Mouse (Mus musculus) forebrain, embryonic 14.5 days (tissue): Measurements from ENCODE around the gene Jade2. TPM values are rescaled to one million over a fixed set of nuclear protein-coding genes. Genes with fewer than 3 reads are reported as not detected.

ENCODE experiments used
- ATAC-seq: fragments of 200-750 bp; cut with Nextera tagmentation; 2 replicates; pipeline ENCODE4 v1.8.0; 2017; ENCODE audit warnings: mild to moderate bottlenecking, moderate library complexity
- DNase-seq: peaks from one replicate; pipeline ENCODE4 v3.0.0-alpha.2; 2015; ENCODE audit warnings: low spot score
- H3K27ac ChIP-seq: fragments of 300-500 bp; sonication (generic); 2 replicates; pipeline ENCODE4 v1.5.1; 2014; ENCODE audit warnings: low read depth, mild to moderate bottlenecking, control low read depth, low read length, moderate library complexity
- H3K27me3 ChIP-seq: fragments of 300-500 bp; sonication (generic); replicated peaks from 2 replicates; pipeline ENCODE4 v1.6.1; 2014; ENCODE audit warnings: low read length, control low read depth, mixed read lengths; ENCODE audit not compliant: control insufficient read depth, insufficient read depth
- H3K36me3 ChIP-seq: fragments of 300-500 bp; sonication (generic); 2 replicates; pipeline ENCODE4 v1.6.1; 2014; ENCODE audit warnings: low read length, control low read depth; ENCODE audit not compliant: control insufficient read depth, insufficient read depth
- H3K4me1 ChIP-seq: fragments of 300-500 bp; sonication (generic); 2 replicates; pipeline ENCODE4 v1.6.1; 2014; ENCODE audit warnings: antibody characterized with exemption, low read length, control low read depth; ENCODE audit not compliant: control insufficient read depth, insufficient read depth
- H3K4me2 ChIP-seq: fragments of 300-500 bp; sonication (generic); 2 replicates; pipeline ENCODE4 v1.6.1; 2014; ENCODE audit warnings: mild to moderate bottlenecking, control low read depth, low read length
- H3K4me3 ChIP-seq: fragments of 300-500 bp; sonication (generic); 2 replicates; pipeline ENCODE4 v1.5.1; 2014; ENCODE audit warnings: low read depth, low read length, control low read depth
- H3K9ac ChIP-seq: fragments of 300-500 bp; sonication (generic); 2 replicates; pipeline ENCODE4 v1.6.1; 2014; ENCODE audit warnings: mild to moderate bottlenecking, low read length, control low read depth, moderate library complexity
- H3K9me3 ChIP-seq: fragments of 300-500 bp; sonication (generic); replicated peaks from 2 replicates; pipeline ENCODE4 v1.6.1; 2016; ENCODE audit warnings: low read length, control low read depth, mixed read lengths; ENCODE audit not compliant: control insufficient read depth
- WGBS: fragments of 180-500 bp; shearing (Covaris S2); extraction: QIAGEN DNeasy Blood & Tissue Kit; methylation state at CpG from one replicate; pipeline ENCODE4 v1.1.7; 2014; 5-methylcytosine and 5-hydroxymethylcytosine counted together
- polyA plus RNA-seq: library from polyadenylated mRNA; unstranded; fragments of >200 nt; fragmentation: Nextera tagmentation; extraction: Ambion mirVana; gene quantifications from 2 replicates; pipeline ENCODE4 v1.2.1, GENCODE M21; 2014

The Jade2 gene
- polyA plus RNA-seq, 1 experiment from 2014 or later, result 0.20 TPM

DNA sequence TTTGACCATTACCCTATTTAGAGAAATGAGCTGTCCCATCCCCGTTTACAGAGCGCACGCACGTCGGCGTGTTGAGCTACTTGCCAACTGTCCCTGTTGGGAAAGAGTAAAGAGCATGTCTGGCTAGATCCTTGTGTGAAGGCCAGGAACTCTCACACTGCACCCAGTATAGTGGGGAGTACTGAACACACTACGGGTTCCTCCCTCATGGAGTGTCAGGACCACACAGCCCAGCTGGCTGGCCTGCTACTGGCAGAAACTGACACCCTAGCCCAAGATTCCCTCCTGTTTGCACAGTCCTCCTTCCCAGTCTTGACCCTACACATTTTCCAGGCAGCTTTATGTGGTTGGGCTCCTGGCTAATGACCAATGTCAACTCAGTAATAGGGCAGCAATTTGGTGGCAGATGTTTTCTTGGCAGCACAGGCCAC lies 5.3 kb downstream of the Jade2 start:
- ATAC-seq, result no peak
- no peak overlapping the region for H3K9ac ChIP-seq
- peaks cover 5% of the 10 kb centered on the region for H3K4me1 ChIP-seq
- no peaks in the 10 kb centered on the region for H3K9me3 ChIP-seq
- H3K36me3 ChIP-seq, result no peaks in the 10 kb centered on the region
- H3K4me2 ChIP-seq, result no peak overlapping the region
- H3K27me3 ChIP-seq, result no peaks in the 10 kb centered on the region
- no peak overlapping the region for H3K27ac ChIP-seq
- no peak for DNase-seq
- no peak overlapping the region for H3K4me3 ChIP-seq
- WGBS, result 89% methylated on average over 7 of the region's 7 CpGs

DNA sequence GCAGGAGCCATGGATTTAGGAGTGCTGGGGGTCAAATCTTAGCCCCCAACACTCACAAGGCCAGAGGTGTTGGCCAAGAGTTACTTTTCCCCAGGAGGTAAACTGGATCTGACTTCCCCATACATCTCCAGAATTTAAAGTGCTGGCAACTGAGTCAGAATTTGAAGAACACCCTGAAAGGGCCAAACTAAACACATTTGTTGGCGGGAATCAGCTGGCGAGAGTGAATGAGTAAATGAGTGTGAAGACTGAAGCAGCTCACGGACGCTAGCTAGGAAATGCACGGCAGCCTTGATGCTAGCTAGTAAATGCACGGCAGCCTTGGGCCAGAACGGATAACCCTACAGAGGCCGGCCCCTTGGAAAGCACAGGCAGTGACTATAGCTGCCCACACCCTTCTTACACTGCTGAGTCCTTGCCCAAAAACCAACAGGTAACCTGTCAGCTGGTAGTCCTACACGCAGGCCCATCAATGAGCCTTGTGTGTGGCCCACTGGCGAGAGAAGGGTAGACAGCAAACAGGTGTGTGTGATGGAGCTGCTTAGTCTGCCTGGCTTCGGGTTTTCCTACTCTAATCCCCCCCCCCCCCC lies 6.6 kb downstream of the Jade2 start:
- H3K4me3 ChIP-seq, result no peak overlapping the region
- no peaks in the 10 kb centered on the region for H3K36me3 ChIP-seq
- ATAC-seq (no peak), DNase-seq (no peak)
- H3K9ac ChIP-seq, result no peak overlapping the region
- no peak overlapping the region for H3K27ac ChIP-seq
- no peak overlapping the region for H3K4me2 ChIP-seq
- no peaks in the 10 kb centered on the region for H3K9me3 ChIP-seq
- H3K27me3 ChIP-seq, result no peaks in the 10 kb centered on the region
- 82% methylated on average over 11 of the region's 11 CpGs for WGBS
- no peaks in the 10 kb centered on the region; the same call in 1 of the 2 replicates for H3K4me1 ChIP-seq

DNA sequence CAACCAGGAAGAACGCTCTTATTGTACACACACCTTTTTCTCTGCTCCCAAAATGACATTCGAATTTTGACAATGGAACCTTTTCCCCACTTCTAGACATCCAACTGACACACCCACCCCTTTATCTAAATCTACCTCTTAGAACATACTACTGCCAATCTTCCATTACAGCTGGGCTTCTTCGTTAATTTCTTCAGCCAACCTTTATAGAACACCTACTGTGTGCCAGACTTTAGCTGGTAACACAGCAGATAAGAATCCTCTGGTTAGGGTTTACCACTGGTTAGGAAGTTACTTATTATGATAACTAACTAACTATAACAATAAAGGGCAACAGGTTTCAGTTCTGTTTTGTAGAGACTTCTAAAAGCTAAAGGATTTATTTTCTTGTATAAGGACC lies 9.1 kb downstream of the Jade2 start:
- ATAC-seq, result no peak
- Histone ChIP-seq H3K4me2 (no peak overlapping the region), H3K36me3 (no peaks in the 10 kb centered on the region), H3K27me3 (no peaks in the 10 kb centered on the region), H3K4me3 (no peak overlapping the region), H3K27ac (no peak overlapping the region), H3K9me3 (no peaks in the 10 kb centered on the region), H3K4me1 (no peaks in the 10 kb centered on the region), H3K9ac (no peak overlapping the region)
- DNase-seq, result no peak
- WGBS, result 75% methylated on average over 3 of the region's 3 CpGs

DNA sequence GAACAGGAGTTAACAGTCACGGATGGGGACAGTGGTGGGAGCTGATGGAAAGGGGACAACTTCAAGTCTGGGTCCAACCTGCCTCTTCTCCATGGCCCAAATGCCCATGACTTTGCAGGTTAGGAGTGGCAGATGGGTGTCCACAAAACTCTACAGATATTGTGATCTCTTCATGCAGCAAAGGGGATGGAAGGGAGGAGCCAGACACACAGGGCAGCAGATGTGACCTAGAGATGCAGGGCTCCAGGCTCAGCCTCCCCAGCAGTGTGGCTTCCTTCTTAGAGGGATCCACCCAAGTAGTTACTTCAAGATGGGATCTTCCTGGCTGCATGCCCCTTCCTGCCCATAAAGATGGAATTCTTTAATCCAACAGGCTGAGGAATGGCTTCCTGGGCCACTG lies 9.6 kb downstream of the Jade2 start:
- Histone ChIP-seq H3K9me3 (no peaks in the 10 kb centered on the region), H3K9ac (no peak overlapping the region), H3K27me3 (no peaks in the 10 kb centered on the region), H3K4me1 (no peaks in the 10 kb centered on the region), H3K36me3 (no peaks in the 10 kb centered on the region), H3K27ac (no peak overlapping the region), H3K4me2 (no peak overlapping the region), H3K4me3 (no peak overlapping the region)
- 85% methylated on average over 1 of the region's 1 CpGs for WGBS
- no peak for DNase-seq
- ATAC-seq, result no peak

DNA sequence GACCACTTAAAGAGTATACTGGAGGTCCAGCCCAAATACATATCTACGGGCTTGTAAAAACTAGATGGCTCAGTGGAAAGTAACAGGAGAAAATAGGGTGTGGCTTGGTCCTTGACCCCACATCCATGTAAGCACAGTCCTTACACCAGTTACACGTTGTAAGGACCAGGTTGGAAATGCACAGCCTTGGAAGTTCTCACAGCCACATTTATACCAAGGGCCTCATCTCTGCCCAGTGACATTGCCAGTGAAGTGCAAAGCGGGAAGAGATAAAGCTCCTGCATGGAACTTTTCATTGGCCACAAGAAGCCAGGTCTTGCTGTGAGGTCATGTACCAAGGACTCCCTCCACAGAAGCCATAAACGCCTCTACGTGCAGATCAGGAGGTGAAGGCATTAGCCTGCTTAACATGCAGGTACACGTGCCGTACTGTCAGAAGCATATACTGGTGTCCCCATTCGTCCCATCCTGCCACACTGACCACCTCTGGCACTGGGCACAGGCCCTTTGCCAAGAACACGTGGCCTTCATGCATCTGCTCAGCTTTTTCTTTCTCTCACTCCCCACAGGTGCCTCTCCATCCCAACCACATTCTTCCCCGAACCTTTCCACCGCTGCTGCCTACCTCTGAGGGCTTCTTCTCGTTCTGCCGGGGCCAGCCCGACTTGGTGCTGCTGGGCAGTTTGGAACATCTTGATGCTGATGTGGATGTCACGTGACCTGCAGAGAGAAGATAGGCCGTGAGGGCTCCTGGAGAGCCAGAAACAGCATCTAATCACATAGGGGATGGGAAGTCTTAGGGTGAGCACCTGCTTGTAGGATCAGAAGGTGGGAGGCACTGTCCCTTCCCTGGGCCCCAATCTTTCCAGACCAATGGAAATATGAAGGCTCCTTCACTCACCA lies 11.2 kb downstream of the Jade2 start:
- ATAC-seq (no peak), DNase-seq (no peak)
- Histone ChIP-seq H3K4me3 (no peak overlapping the region), H3K4me1 (no peaks in the 10 kb centered on the region), H3K36me3 (no peaks in the 10 kb centered on the region), H3K9ac (no peak overlapping the region), H3K9me3 (no peaks in the 10 kb centered on the region), H3K27ac (no peak overlapping the region), H3K27me3 (no peaks in the 10 kb centered on the region), H3K4me2 (no peak overlapping the region)
- 91% methylated on average over 16 of the region's 16 CpGs for WGBS

DNA sequence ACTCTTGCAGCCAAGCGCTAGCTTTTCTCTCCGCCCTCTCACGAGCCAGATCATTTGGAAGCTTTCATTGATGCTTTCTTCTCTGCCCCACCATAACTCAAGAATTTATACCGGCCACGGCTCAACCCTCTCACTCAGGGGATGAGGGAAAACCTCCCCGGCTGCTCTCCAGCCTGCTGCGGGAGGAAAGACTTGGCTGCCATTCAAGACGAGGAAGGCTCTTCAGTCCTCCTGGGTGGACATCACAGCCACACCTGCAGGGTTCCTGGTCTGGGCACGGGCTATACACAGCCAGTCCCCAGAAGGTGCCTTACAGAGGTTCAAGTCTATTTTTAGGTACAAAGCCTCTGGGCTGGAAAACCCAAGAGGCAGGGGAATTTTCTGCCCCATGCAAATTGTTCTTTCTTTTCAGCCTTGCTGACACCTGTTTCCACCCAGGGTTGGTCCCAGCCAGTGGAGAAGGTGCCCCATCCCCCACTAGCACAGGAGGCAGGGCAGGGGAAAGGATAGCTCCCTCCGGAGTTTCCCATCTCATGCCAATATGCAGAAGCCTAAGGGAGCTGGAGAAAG lies 12.8 kb downstream of the Jade2 start:
- no peak for DNase-seq
- Histone ChIP-seq H3K4me1 (no peaks in the 10 kb centered on the region), H3K27me3 (no peaks in the 10 kb centered on the region), H3K4me2 (no peak overlapping the region), H3K9ac (no peak overlapping the region), H3K4me3 (no peak overlapping the region), H3K36me3 (no peaks in the 10 kb centered on the region), H3K27ac (no peak overlapping the region), H3K9me3 (no peaks in the 10 kb centered on the region)
- no peak for ATAC-seq
- 69% methylated on average over 10 of the region's 10 CpGs for WGBS

DNA sequence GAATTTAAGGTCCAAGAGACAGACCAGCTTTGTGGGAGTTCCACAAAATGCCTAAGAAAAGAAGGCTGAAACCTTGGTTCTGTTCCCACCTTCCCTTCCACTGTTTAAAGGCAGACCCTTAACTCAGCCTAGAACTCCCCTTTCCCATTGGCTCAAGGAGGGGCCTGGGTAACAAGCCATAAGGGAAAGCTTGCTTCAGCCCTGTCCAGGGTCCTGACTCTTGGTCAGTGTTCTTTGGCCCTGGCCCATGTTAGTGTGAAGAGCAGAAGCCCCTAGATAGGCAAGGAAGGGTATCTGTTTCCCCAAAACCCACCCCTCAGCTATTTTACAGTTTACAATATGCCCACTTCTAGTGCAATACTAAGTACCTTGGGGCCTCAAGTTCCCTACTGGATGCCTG lies 13.6 kb downstream of the Jade2 start:
- Histone ChIP-seq H3K9ac (no peak overlapping the region), H3K4me1 (no peaks in the 10 kb centered on the region), H3K36me3 (no peaks in the 10 kb centered on the region), H3K9me3 (no peaks in the 10 kb centered on the region), H3K27ac (no peak overlapping the region), H3K4me3 (no peak overlapping the region), H3K4me2 (no peak overlapping the region), H3K27me3 (no peaks in the 10 kb centered on the region)
- no peak for ATAC-seq
- DNase-seq, result no peak

DNA sequence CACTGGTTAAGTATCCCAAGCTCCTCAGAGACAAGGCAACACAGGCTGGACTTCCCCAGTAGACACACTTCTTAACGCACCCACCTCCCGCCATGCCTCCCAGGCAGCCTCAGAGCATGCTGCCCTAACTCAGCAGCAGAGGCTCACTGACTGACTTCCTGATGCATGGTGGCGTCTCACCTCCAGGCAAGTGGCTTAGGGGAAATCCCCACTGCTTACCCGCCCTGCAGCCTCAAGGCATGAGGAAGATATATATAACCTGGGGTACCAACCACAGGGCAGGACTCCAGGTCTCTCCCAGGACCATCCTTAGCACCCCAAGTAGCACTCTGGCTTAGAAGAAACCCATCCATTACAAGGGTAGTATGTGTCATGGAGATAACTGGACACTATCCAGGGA lies 14.3 kb downstream of the Jade2 start:
- 87% methylated on average over 4 of the region's 4 CpGs for WGBS
- Histone ChIP-seq H3K4me1 (no peaks in the 10 kb centered on the region), H3K27me3 (no peaks in the 10 kb centered on the region), H3K4me2 (no peak overlapping the region), H3K4me3 (no peak overlapping the region), H3K36me3 (no peaks in the 10 kb centered on the region), H3K9me3 (no peaks in the 10 kb centered on the region), H3K9ac (no peak overlapping the region), H3K27ac (no peak overlapping the region)
- no peak for ATAC-seq
- DNase-seq, result no peak

DNA sequence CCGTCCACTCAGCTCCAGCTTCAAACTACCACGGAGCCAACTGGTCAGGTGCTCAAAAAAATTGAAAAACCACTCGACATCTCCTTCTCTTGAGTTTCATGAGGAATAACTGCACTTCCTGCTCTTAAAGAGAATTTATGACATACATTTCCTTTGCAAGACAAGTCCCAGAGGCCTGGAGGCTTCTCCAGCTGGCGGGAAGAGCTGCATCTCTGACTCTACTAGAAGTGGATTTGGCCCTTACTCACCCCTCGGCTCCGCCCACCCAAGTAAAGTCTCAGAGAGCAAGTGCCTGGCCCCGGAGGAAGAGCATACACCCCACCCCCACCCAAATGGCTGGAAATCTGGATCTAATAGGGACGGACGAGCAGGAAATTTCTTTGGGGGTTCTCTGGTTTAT lies 16.3 kb downstream of the Jade2 start:
- Histone ChIP-seq H3K4me3 (no peak overlapping the region), H3K36me3 (no peaks in the 10 kb centered on the region), H3K9ac (no peak overlapping the region), H3K4me1 (no peaks in the 10 kb centered on the region), H3K4me2 (no peak overlapping the region), H3K9me3 (no peaks in the 10 kb centered on the region), H3K27me3 (no peaks in the 10 kb centered on the region), H3K27ac (no peak overlapping the region)
- no peak for DNase-seq
- ATAC-seq, result no peak
- whole genome bisulfite sequencing, result 80% methylated on average over 9 of the region's 9 CpGs
